Mouse (Mus musculus) lung, postnatal 0 days (tissue): Measurements from ENCODE around the gene 4930470P17Rik.

Experiments used
- CTCF ChIP-seq: IDR thresholded peaks from 2 replicates; pipeline ENCODE4 v1.5.1; 2016; ENCODE audit warnings: antibody characterized with exemption, mild to moderate bottlenecking
- EP300 ChIP-seq: IDR thresholded peaks from 2 replicates; pipeline ENCODE4 v1.6.1; 2016; ENCODE audit warnings: antibody characterized with exemption, mild to moderate bottlenecking, control low read depth

- TF ChIP-seq CTCF, result no peak
- no peak for TF ChIP-seq EP300
Observed at GRCm38 (mm10) chr2:170552088-170552487, 49.7 kb downstream of the 4930470P17Rik start.
